Mouse (Mus musculus) lung, postnatal 14 days (tissue): ENCODE data around the gene Gm6034.
"Not testable (repeated sequence)": the region's sequence is repeated elsewhere in the genome, so short reads cannot be mapped to it uniquely, and the experiment has no call there.

Experiments
- DNase-seq: peaks from one replicate; pipeline ENCODE4 v3.0.0; 2021

The Gm6034 gene

GRCm38 (mm10) chr17:36023710-36024654, 18.8 kb upstream of the Gm6034 start:
- DNase-seq, result peak; percentile 51

GRCm38 (mm10) chr17:36025197-36025596, 17.6 kb upstream of the Gm6034 start:
- DNase-seq, result no peak

- DNase-seq, result no peak
These were observed 16.9 kb upstream of the Gm6034 start for GRCm38 (mm10) chr17:36025901-36026300.

- no peak for DNase-seq
These were observed 15.1 kb upstream of the Gm6034 start for GRCm38 (mm10) chr17:36027663-36028062.

GRCm38 (mm10) chr17:36028879-36029619, 13.7 kb upstream of the Gm6034 start:
- DNase-seq, result no peak

DNA sequence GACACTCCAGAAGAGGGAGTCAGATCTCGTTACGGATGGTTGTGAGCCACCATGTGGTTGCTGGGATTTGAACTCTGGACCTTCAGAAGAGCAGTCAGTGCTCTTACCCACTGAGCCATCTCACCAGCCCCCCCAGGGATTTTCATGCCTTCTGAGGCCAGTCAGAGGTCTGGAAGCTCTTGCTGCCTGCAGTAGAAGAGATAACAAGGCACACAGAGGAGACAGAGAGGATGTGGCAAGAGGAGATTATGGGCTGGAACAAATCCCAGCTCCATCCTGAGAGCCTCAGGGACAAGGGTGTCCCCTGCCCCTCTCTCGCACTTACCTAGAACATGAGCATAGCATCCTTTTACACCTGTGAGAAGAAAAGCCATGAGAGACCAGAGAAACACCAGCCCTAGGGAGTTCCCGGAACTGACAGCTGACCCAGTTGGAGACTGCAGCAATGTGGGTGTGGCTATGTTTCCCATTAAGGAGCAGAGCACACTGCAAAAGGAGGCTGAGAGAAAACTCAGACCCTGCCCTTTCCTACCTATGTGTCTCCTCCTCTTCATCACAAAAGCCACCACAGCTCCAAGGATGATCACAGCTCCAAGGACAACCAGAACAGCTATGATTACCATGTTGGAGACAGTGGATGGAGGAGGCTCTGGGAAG, 12.6 kb upstream of the Gm6034 start:
- DNase-seq, result not testable (repeated sequence)

GRCm38 (mm10) chr17:36030703-36031582, 11.8 kb upstream of the Gm6034 start:
- not testable (repeated sequence) for DNase-seq

DNA sequence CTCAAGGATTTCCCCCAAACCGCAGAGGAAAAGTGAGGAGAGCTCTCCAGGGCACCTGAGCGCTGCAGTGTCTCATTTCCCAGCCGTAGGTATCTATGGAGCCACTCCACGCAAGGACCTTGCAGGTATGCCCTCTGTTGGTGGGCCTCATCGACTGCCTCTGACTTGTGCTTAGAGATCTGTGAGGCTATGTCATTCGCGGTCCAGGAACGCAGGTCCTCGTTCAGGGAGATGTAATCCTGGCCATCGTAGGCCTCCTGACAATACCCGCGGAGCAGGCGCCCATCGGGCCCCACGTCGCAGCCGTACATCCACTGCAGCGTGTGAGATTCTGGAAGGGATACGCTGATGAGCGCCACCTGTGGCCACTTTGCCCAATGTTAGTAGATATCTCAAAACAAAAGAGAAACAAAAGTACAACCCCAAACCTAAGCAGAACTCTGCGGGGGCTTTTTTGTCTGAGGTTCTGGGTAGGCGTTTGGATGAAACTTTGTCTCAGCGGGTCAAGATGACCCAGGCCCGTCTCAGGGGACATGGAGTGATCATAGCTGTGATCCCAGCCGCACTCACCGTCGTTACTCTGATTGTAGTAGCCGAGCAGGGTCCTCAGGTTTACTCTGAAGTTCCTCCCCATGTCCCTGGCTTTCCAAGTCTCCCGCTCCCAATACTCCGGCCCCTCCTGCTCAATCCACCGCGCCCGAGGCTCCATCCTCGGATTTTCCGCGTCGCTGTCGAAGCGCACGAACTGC, 11.0 kb upstream of the Gm6034 start:
- DNase-seq, result peak; percentile 57

- DNase-seq, result peak; percentile 62
These were observed 10.3 kb upstream of the Gm6034 start, which contains the start of gene H2-T23 for GRCm38 (mm10) chr17:36032351-36032875. TSS of gene H2-T23 (minus strand) at chr17:36032855.

- not testable (repeated sequence) for DNase-seq
These were observed 8.2 kb upstream of the Gm6034 start for GRCm38 (mm10) chr17:36034524-36034923.

- DNase-seq, result peak; percentile 70
These were observed 7.6 kb upstream of the Gm6034 start for GRCm38 (mm10) chr17:36035010-36035638.

GRCm38 (mm10) chr17:36036126-36036525, 6.6 kb upstream of the Gm6034 start:
- not testable (repeated sequence) for DNase-seq

- not testable (repeated sequence) for DNase-seq
These were observed 2.2 kb upstream of the Gm6034 start for GRCm38 (mm10) chr17:36040604-36041003.

- DNase-seq, result not testable (repeated sequence)
These were observed 706 bp upstream of the Gm6034 start for GRCm38 (mm10) chr17:36042055-36042454.

GRCm38 (mm10) chr17:36043286-36043685, 525 bp downstream of the Gm6034 start:
- no peak for DNase-seq

DNA sequence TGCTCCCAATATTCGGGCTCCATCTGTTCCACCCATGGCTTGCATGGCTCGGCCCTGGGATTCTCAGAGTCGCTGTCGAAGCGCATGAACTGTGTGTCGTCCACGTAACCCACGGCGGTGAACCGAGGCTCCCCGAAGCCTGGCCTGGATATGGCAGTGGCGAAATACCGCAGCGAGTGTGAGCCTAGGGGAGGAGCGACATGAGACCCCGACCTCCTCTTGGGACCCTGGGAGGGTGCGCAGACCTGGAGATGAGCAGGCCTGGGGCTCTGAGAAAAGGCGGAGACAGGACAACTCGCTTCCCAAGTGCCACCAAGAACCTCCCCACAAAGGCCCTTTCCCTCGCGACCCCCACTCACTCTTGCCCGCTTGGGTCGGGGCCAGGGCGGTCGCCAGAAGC, 15.2 kb downstream of the Gm6034 start:
- not testable (repeated sequence) for DNase-seq

GRCm38 (mm10) chr17:36058362-36058761, 15.6 kb downstream of the Gm6034 start, which contains the start of gene Gm11127:
TSS of gene Gm11127 (minus strand) at chr17:36058371.
- not testable (repeated sequence) for DNase-seq

- DNase-seq, result peak; percentile 95
These were observed 18.1 kb downstream of the Gm6034 start for GRCm38 (mm10) chr17:36060829-36061228.

GRCm38 (mm10) chr17:36081901-36082300, 39.1 kb downstream of the Gm6034 start:
- DNase-seq, result not testable (repeated sequence)

DNA sequence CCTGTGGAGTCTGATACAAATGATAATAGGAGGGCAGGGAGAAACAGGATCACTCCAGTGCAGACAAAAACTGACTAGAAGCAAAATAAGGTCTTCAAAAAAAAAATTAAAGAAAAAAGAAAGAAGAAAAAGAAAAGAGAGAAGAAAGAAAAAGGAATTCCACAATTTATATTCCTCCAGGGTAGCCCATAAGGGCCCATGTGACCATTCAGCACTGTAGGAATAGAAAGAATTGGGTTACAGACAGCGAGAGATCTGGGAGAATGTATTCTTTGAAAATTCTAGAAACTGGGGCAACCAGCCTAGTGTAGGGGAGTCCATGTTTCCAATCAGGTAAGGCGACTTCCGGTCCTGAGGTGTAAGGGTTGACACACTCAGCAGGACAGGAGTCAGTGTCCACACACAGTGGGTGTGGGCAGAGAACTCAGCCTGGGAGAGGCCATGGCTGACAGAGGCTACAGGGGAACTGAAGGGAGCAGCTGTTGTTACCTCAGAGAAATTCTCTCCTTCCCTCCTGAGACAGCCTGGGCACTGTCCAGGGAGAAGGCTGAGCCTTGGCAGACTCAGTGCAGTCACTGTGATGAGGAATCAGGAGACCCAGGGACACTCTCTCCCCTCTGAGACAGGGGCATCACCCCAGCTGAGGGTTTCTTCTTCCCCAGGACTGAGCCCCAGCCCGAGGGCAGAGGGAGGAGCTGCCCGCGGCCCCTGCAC, 39.9 kb downstream of the Gm6034 start:
- DNase-seq, result not testable (repeated sequence)
